Mouse (Mus musculus) frontal cortex, postnatal 25 days (tissue): ENCODE measurements around the gene Abcd4.
A peak's percentile ranks its signal among the peaks of the same experiment; 100 is the strongest.

Source experiments
- DNase-seq, 2 experiments: peaks; one replicate each; pipeline ENCODE4 v3.0.0; 2022; ENCODE audit warnings: low spot score in 2 of 2

Abcd4 gene

DNA sequence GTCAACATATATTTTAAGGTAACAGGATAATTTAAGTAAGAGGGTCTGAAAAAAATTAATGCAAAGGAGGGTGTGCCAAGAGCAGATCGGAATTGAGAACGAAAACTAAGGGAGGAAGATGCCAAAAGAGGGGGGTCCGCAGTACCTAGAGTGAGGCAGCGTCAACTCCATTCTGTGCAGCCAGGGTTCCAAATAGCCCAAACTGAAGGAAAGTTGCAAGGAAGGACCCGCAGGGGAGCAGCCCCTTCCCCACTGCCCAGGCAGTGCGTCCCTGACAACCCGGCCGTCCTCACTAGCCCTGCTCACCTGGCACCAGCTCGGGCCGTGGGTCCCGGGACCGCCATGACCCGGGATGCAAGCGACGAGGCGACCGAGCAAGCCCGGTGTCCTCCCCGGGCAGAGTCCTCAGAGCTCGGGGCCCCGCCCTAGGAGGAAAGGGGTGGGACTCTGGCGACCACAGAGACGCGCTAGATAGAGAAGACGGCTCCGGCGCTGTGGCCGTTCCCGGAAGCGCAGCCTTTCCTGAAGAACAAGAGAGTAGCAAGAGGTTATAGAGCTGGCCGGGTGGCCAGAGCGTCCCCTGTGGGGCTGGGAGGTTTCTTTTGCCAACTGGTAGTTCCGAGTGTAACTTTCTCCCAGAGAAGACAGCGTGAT, at the start of gene Abcd4:
Gene Abcd4 (minus strand): TSS at position 437 of the 654 bp plus-strand sequence.
- peak; percentile 74 to 81 for DNase-seq

DNA sequence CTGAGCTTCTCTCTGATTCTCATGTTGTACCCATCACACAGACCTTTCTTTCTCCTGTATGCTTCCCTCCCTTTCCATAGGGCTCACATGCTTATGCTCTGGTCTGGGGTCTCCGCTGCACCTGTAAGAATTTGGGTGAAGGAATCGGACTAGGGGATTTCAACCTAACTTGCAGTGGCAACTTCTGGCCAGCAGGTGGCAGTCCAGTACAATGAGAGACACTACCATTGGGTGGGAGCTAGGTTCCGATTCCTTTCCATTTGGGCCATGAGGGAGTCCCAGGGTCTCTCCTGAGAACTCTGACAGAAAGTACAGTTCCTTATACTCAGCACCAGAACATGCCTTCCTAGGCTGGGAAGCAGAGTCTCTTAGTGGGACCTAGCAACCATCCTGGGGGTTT, 36.7 kb upstream of the Abcd4 start:
- peak; percentile 53 to 64 for DNase-seq

DNA sequence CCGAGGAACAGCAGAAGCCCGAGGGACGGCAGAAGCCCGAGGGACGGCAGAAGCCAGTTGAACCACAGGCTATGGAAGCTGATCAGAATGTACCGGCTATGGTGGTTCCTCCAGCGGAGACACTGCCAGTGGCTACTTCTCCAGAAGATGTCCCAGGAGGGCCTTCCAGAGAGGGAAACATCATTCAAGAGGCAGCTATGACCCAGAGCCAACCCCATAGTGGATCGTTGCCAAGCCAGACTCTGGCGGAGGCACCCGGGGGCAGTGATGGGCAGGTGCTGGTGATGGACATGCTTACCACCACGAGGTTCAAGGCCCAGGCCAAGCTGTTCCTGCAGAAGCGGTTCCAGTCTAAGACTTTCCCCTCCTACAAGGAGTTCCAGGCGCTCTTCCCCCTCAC, 33.0 kb upstream of the Abcd4 start:
- no peak for DNase-seq

DNA sequence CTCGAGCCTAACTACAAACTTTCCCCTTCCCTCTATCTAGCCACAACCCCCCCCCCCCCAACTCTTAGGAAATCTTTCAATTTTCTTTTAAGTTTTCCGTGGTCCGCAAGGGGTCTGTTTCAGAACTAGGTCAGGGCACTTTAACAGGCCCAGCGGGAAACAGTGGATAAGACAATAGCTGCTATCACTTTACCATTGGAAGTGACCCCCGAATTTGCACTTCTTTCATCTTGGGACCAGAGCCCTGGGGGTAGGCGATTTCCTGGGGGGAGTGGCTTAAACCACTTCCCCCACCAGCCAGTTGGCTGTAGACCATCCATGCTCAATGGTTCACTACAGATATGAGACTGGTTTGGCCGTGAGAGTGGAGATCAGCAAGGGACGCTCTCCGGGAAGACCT, 23.4 kb upstream of the Abcd4 start, which contains the start of gene Vrtn:
Gene Vrtn (plus strand): TSS at position 366 of the 400 bp plus-strand sequence.
- DNase-seq = no peak

- DNase-seq = no peak
Measured at GRCm38 (mm10) chr12:84640253-84640652, 23.0 kb upstream of the Abcd4 start.

DNA sequence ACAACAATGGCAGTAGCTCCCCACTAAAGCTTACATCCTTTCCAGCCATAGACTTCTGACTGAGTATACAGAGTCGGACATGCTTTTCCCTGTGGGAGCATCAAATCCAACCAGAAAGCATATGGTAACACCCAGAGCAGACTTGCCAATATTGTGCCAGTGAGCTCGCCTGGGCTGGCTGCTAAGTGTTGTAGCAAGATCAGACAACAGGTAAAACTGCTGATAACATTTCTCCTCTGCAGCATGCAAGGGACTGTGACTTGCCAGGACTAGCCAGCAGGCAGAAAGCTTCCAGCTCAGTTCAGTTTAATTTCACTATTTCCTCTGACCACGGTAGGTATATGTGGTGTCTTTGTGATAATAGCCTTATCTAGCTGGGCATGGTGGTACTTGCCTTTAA, 14.7 kb upstream of the Abcd4 start:
- DNase-seq = no peak

DNA sequence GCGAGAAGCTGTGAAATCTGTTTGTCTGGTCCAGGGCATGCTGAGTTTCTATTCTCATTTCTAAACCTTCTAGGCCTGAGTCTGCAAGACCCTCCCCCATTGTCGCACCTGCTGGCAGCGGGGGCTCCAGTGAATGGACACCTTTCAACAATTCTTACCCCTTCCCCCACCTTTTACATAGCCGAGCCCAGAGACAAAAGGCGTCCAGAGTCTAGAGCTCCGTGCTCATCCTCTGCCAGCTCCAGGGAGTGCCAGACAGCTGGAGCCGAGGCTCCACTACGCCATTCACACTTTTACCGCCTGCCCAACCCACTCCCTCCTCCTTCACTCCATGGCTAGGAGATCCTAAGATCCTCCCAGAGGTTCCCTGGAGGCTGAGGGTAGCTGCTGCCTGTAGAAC, 7.9 kb upstream of the Abcd4 start:
- peak in 1 of 2 experiments; percentile 22 for DNase-seq

- DNase-seq = no peak
Measured at GRCm38 (mm10) chr12:84624601-84625000, 7.4 kb upstream of the Abcd4 start.

GRCm38 (mm10) chr12:84620975-84621374, 3.8 kb upstream of the Abcd4 start:
- DNase-seq = no peak

DNA sequence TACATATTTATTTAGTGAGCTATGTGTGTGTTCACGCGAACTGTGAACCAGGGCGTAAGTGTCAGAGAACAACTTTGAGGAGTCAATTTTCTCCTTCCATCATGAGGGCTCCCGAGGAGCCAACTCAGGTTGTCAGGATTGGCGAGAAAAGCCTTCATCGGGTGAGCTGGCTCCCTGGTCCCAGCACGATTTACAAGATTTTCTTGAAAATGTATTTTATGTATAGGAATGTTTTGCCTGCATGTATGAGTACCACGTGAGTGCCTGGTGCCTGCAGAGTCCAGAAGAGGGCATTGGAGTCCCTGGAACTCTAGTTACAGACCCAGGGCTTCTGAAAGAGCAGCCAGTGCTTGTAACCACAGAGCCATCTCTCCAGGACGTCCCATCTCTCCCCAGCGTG, 450 bp upstream of the Abcd4 start:
- DNase-seq = no peak

DNA sequence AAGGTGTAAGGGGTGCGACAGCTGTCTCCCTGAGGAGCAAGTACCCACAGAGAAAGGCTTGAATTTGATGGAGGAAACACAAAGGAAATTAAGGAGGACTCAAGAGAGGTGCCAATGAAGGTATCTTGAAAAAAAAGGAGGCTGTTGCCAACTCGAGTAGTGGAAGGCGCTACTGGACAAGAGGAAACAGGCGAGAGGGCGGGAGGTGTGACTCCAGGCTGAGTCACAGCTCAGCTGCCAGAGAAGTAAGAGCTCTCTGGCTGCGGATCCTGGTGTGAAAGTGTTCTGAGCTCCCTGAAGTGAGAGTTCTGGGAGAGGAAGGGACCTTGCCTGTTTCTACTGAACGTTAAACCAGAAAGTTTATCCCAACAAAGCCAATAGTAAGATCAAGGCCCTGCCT, 2.7 kb downstream of the Abcd4 start:
- peak in 1 of 2 experiments; percentile 18 for DNase-seq

- no peak for DNase-seq
Measured at GRCm38 (mm10) chr12:84614001-84614400, 3.2 kb downstream of the Abcd4 start.

GRCm38 (mm10) chr12:84612518-84612917, 4.7 kb downstream of the Abcd4 start:
- DNase-seq = no peak

- DNase-seq = no peak
Measured at GRCm38 (mm10) chr12:84611718-84612117, 5.5 kb downstream of the Abcd4 start.

DNA sequence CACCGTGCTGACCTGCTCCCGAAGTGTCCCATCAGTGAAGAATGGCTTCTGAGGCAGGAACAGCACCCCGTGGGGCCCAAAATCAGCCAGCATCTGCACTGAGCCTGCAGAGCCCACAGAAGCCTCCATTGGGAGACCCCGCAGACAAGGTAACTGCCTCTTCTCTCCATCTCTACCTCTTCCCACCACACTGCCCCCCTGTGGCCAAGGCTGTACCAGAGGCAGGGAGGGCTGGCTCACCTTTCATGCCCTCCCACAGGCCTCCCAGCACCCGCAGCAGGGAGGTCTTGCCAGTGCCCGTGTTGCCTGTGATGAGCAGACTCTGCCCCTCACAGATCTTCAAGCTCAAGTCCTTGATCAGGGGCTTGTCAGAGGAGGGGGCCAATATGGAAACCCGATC, 11.4 kb downstream of the Abcd4 start:
- no peak for DNase-seq

GRCm38 (mm10) chr12:84604001-84604400, 13.2 kb downstream of the Abcd4 start:
- no peak for DNase-seq

- no peak for DNase-seq
Measured at GRCm38 (mm10) chr12:84598324-84598723, 18.9 kb downstream of the Abcd4 start.

GRCm38 (mm10) chr12:84589825-84590761, 27.1 kb downstream of the Abcd4 start:
- peak; percentile 96 to 99 for DNase-seq

DNA sequence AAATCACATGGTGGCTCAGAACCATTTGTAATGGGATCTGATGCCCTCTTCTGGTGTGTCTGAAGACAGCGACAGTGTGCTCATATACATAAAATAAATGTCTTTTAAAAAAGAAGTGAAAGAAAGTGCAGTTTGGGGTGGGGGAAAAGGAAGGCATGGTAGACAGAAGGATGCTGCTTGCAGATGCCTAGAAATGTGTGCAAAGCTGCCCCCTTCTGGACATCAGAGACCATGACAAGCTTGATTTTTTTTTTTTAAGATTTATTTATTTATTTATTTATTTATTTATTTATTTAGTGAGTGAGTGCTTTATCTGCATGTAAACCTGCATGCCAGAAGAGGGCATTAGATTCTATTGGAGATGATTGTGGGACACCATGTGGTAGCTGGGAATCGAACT, 35.9 kb downstream of the Abcd4 start:
- no peak for DNase-seq

- DNase-seq = no peak
Measured at GRCm38 (mm10) chr12:84578440-84578770, 38.8 kb downstream of the Abcd4 start.

- DNase-seq = no peak
Measured at GRCm38 (mm10) chr12:84577768-84578439, 39.3 kb downstream of the Abcd4 start.

DNA sequence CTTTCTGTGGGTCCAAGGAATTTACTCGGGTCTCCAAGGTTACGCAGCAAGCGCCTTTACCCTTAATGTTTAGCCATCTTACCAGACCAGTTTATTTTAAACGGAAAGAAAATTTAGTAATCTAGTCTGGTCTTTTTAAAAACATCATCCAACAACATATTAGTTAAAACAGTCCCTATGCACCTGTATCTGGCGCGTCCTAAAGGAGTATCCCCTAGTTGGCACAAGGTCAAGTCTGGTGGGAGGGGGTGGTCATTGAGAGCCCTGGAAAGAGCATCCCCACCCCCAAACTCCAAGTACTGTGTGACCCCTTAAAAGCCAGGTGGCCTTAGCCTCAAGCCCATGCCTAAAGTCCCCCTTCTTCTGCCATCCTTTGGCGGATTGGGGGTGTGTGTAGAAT, 44.1 kb downstream of the Abcd4 start:
- no peak for DNase-seq

GRCm38 (mm10) chr12:84572341-84572720, 44.9 kb downstream of the Abcd4 start:
- no peak for DNase-seq
